Mouse (Mus musculus) frontal cortex, adult (tissue): ENCODE data around the gene Ttyh2.

ENCODE experiments used
- ATAC-seq: cut with Nextera tagmentation; 2 replicates; pipeline ENCODE4 v1.9.2; 2017; ENCODE audit warnings: mild to moderate bottlenecking, moderate library complexity, mixed read lengths; ENCODE audit not compliant: low TSS enrichment

Gene Ttyh2

GRCm38 (mm10) chr11:114747564-114748138, 72.4 kb downstream of the Ttyh2 start:
- ATAC-seq, result no peak

- ATAC-seq, result peak; percentile 62
Measured at GRCm38 (mm10) chr11:114764820-114765818, 89.9 kb downstream of the Ttyh2 start, which contains the start of gene Kif19a. Gene Kif19a, plus strand, starts transcription at chr11:114765388.

GRCm38 (mm10) chr11:114769911-114770310, 94.7 kb downstream of the Ttyh2 start:
- no peak for ATAC-seq
